Mouse (Mus musculus) intestine, postnatal 0 days (tissue): Measurements from ENCODE around the gene Apba2. TPM values are rescaled to one million over a fixed set of nuclear protein-coding genes. Genes with fewer than 3 reads are reported as not detected.
A peak's percentile ranks its signal among the peaks of the same experiment; 100 is the strongest.

ENCODE experiments used
- ATAC-seq: fragments of 200-750 bp; cut with Nextera tagmentation; 2 replicates; pipeline ENCODE4 v1.8.0; 2017; ENCODE audit warnings: mild to moderate bottlenecking, moderate TSS enrichment, moderate library complexity
- H3K27ac ChIP-seq: fragments of 300-500 bp; sonication (generic); 2 replicates; pipeline ENCODE4 v1.5.1; 2014; ENCODE audit warnings: mild to moderate bottlenecking, low read depth, low read length, moderate library complexity
- H3K27me3 ChIP-seq: fragments of 300-500 bp; sonication (generic); replicated peaks from 2 replicates; pipeline ENCODE4 v1.6.1; 2014; ENCODE audit warnings: low read length, mixed read lengths; ENCODE audit not compliant: control insufficient read depth, insufficient read depth
- H3K36me3 ChIP-seq: fragments of 300-500 bp; sonication (generic); 2 replicates; pipeline ENCODE4 v1.6.1; 2014; ENCODE audit warnings: mild to moderate bottlenecking, moderate library complexity; ENCODE audit not compliant: control insufficient read depth, insufficient read depth
- H3K4me1 ChIP-seq: fragments of 300-500 bp; sonication (generic); replicated peaks from 2 replicates; pipeline ENCODE4 v1.6.1; 2014; ENCODE audit warnings: antibody characterized with exemption, low read length, mixed read lengths; ENCODE audit not compliant: control insufficient read depth, insufficient read depth
- H3K4me2 ChIP-seq: fragments of 300-500 bp; sonication (generic); replicated peaks from 2 replicates; pipeline ENCODE4 v1.6.1; 2014; ENCODE audit warnings: low read depth, mild to moderate bottlenecking, moderate library complexity
- H3K4me3 ChIP-seq: fragments of 300-500 bp; sonication (generic); 2 replicates; pipeline ENCODE4 v1.5.1; 2014; ENCODE audit warnings: low read depth, low read length
- H3K9ac ChIP-seq: fragments of 300-500 bp; sonication (generic); 2 replicates; pipeline ENCODE4 v1.6.1; 2014; ENCODE audit warnings: mild to moderate bottlenecking, low read depth, low read length
- H3K9me3 ChIP-seq: fragments of 300-500 bp; sonication (generic); 2 replicates; pipeline ENCODE4 v1.6.1; 2016; ENCODE audit warnings: mixed run types; ENCODE audit not compliant: control insufficient read depth
- CTCF ChIP-seq: sonication (generic); IDR thresholded peaks from 2 replicates; pipeline ENCODE4 v1.5.1; 2016; ENCODE audit warnings: low read depth, mild to moderate bottlenecking, control low read depth, antibody characterized with exemption, moderate library complexity
- WGBS: fragments of 180-500 bp; shearing (Covaris S2); extraction: QIAGEN DNeasy Blood & Tissue Kit; methylation state at CpG from one replicate; pipeline ENCODE4 v1.1.7; 2014; 5-methylcytosine and 5-hydroxymethylcytosine counted together
- polyA plus RNA-seq: library from polyadenylated mRNA; unstranded; fragments of >200 nt; fragmentation: Nextera tagmentation; extraction: Ambion mirVana; gene quantifications from 2 replicates; pipeline ENCODE4 v1.2.1, GENCODE M21; 2015

Apba2 gene
- polyA plus RNA-seq, 1 experiment from 2014 or later, result 4.3 TPM

DNA sequence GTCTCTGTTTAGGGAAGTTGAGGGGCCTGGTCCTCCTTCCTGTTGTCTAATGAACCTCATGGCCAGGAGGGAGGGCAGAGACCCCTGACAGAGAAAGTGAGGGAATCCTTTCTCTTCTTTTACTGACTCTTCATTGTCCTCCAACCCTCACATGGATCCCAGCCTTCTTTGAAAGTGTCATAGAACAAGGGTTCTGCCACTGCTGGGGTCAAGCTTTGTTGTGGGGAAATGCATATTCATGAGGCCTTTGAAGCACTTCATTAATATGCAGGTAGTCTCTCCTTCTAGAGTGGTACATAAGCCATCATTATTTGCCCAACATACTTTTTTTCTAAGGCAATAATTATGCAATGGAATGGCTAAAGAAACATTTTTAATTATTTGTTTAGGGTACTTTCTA lies 133.0 kb downstream of the Apba2 start:
- ATAC-seq, result no peak
- H3K4me3 ChIP-seq, result no peak overlapping the region
- H3K27ac ChIP-seq, result no peak overlapping the region
- H3K27me3 ChIP-seq, result no peaks in the 10 kb centered on the region
- TF ChIP-seq CTCF, result no peak
- no peak overlapping the region for H3K4me2 ChIP-seq
- H3K4me1 ChIP-seq, result no peaks in the 10 kb centered on the region
- no peak overlapping the region for H3K9ac ChIP-seq
- no peaks in the 10 kb centered on the region for H3K9me3 ChIP-seq
- H3K36me3 ChIP-seq, result no peaks in the 10 kb centered on the region

DNA sequence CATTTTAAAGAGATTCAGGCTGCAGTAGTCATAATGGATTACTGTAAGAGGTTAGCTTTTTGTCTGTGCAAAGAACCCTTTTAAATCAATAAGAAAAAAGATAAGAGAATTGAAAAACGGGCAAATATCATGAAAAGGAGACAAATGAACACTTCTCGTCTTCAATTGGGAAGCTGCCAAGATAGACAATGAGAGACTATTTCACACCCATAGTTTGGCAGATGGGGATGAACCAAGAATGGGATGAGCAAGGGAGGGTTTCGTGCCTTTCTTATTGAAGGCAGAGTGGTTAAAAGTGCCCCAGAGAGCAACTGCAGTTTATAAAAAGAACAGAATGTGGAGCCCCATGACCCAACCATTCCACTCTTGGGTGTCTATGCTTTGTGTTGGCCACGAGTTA lies 137.4 kb downstream of the Apba2 start:
- H3K4me3 ChIP-seq, result no peak overlapping the region
- H3K4me2 ChIP-seq, result no peak overlapping the region
- no peaks in the 10 kb centered on the region for H3K9me3 ChIP-seq
- no peak for TF ChIP-seq CTCF
- WGBS, result 66% methylated on average over 4 of the region's 4 CpGs
- H3K4me1 ChIP-seq, result no peaks in the 10 kb centered on the region
- no peaks in the 10 kb centered on the region for H3K27me3 ChIP-seq
- no peak overlapping the region for H3K9ac ChIP-seq
- no peaks in the 10 kb centered on the region for H3K36me3 ChIP-seq
- no peak overlapping the region for H3K27ac ChIP-seq
- no peak for ATAC-seq

DNA sequence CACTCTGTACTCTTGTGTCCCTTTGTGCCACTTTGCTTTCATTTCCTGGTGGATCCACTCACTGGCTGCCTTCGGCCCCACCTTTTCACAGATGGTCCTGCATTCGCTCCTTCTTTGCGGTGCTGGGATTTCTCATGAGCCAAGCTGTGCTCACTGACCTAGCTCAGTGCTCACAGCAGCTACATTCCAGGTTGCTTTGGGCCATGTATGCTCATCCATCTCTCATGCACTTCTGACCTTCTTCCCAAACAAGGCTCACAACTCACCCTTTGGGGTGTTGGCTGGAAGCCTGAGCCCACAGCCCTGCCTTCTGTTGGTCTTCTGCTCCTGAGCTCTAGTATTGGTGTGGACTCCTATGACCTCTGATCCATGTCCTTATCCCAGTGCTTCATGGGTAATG lies 139.1 kb downstream of the Apba2 start:
- Histone ChIP-seq H3K27me3 (no peaks in the 10 kb centered on the region), H3K4me3 (no peak overlapping the region), H3K36me3 (no peaks in the 10 kb centered on the region), H3K4me1 (no peaks in the 10 kb centered on the region), H3K4me2 (no peak overlapping the region), H3K9me3 (no peaks in the 10 kb centered on the region), H3K9ac (no peak overlapping the region), H3K27ac (no peak overlapping the region)
- TF ChIP-seq CTCF, result no peak
- ATAC-seq, result no peak
- WGBS, result 87% methylated on average over 3 of the region's 3 CpGs

DNA sequence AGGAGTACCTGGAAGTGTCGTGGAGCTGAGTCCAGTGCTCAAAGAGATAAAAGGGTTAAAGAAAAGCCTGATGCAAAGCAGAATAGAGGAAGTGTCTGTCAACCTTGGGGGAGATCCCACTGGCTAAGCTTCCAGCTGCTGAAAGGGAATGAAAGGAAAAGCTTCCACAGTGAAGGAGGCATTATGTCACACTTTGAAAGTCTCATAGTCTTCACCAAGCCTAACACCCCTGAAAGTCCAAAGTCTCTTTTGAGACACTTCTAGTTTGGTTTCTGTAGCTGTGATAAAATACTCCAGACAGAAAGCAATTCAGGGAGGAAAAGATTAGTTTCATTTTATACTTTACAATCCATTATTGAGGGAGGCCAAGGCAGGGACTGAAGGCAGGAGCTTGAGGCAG lies 141.4 kb downstream of the Apba2 start:
- Histone ChIP-seq H3K4me3 (no peak overlapping the region), H3K9ac (no peak overlapping the region), H3K36me3 (no peaks in the 10 kb centered on the region), H3K4me2 (no peak overlapping the region), H3K27ac (no peak overlapping the region), H3K4me1 (no peaks in the 10 kb centered on the region), H3K27me3 (no peaks in the 10 kb centered on the region), H3K9me3 (no peaks in the 10 kb centered on the region)
- ATAC-seq, result peak; percentile 82
- TF ChIP-seq CTCF, result no peak
- 37% methylated on average over 1 of the region's 1 CpGs for WGBS

DNA sequence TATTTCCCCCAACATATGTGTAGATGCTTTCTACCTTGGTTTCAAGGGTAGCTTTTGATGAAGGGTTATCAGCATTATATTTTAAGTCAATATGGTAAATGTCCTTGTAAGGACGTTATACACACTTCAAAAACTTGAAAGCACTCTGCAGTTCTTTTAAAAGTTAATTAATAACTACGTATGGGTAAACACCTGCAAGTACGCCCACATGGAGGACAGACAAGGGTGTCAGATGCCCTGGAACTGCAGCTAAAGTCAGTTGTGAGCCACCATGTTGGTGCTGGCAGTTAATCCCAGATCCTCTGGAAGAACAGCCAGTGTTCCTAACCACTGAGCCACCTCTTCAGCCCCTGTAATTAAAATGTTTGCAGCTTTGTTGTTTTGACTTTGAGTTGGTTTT lies 144.0 kb downstream of the Apba2 start:
- no peak overlapping the region for H3K27ac ChIP-seq
- H3K4me3 ChIP-seq, result no peak overlapping the region
- 30% methylated on average over 3 of the region's 3 CpGs for WGBS

DNA sequence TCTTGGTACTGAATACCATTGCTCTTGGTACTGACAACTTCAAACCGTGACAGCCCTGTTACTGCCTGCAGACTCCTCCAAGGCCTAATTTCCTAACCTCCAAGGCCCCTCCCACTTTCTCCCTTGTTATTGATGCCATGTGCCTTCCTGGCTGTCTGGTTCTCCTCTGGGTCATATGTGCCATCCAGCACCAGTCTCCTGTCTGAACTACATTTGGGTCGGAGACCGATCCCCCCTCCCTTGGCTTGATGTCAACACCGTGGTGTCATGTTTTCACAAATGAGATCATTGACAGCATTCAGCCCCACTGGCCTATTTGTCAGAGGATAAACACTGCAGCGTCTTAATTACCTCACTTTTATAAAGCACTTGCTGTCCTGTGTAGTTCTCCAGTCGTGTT lies 144.5 kb downstream of the Apba2 start:
- no peaks in the 10 kb centered on the region for H3K9me3 ChIP-seq
- no peak for TF ChIP-seq CTCF
- no peak overlapping the region for H3K4me2 ChIP-seq
- H3K9ac ChIP-seq, result no peak overlapping the region
- H3K27ac ChIP-seq, result no peak overlapping the region
- H3K27me3 ChIP-seq, result no peaks in the 10 kb centered on the region
- H3K4me1 ChIP-seq, result no peaks in the 10 kb centered on the region; the same call in 1 of the 2 replicates
- 56% methylated on average over 6 of the region's 6 CpGs for WGBS
- no peaks in the 10 kb centered on the region for H3K36me3 ChIP-seq
- no peak overlapping the region for H3K4me3 ChIP-seq
- no peak for ATAC-seq

More for the DNA sequence above, 144.0 kb downstream of the Apba2 start:
- Histone ChIP-seq H3K4me2 (no peak overlapping the region), H3K9ac (no peak overlapping the region), H3K4me1 (no peaks in the 10 kb centered on the region; the same call in 1 of the 2 replicates), H3K9me3 (no peaks in the 10 kb centered on the region), H3K36me3 (no peaks in the 10 kb centered on the region), H3K27me3 (no peaks in the 10 kb centered on the region)
- ATAC-seq, result no peak
- TF ChIP-seq CTCF, result no peak

DNA sequence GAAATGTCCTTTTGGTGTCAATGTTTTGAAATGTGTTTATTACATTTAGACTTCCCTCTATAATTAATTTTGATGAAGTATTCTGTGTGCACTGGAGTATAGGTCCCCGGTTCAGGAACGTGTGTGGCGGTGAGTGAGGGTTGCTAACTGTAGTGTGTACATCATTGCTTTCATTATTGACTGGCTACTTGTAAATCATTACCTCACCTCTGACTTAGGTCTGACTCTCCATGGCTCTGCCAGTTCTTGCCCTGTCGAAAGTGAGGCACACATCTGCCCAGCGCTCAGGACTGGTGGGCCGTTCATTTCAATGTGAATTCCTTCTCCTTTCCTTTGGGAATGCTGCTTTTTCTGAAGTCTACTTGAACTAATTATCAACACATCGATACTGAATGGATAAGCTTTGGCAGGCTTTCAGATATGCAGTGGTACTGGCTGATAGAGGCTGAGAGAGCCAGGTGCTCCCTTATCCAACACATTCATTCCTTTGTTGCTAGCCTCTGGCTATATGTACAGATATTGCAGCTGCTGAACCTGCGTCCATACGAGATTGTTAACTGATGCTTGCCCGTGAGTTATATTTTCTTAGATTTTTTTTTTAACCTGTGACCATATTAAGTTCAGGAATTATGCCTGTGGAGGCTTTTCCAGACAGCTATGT lies 147.6 kb downstream of the Apba2 start:
- Histone ChIP-seq H3K9ac (no peak overlapping the region), H3K36me3 (no peaks in the 10 kb centered on the region), H3K4me1 (no peaks in the 10 kb centered on the region; the same call in 1 of the 2 replicates), H3K4me2 (peak overlapping the region; percentile 27; the same call in 1 of the 2 replicates), H3K27me3 (no peaks in the 10 kb centered on the region), H3K27ac (no peak overlapping the region), H3K4me3 (no peak overlapping the region), H3K9me3 (no peaks in the 10 kb centered on the region)
- WGBS, result 34% methylated on average over 10 of the region's 10 CpGs
- TF ChIP-seq CTCF, result no peak
- peak; percentile 63; the same call in 1 of the 2 replicates for ATAC-seq
